Mouse (Mus musculus): ENCODE results near the gene Tmem50b.

- TF ChIP-seq POLR2A (IDR thresholded peaks at IDR 0.05; ENCODE audit: low read depth, low read length) (0 out of 2 replicates have a peak, but pooled peaks have one; percentile 40), CTCF (IDR thresholded peaks at IDR 0.05; ENCODE audit: extremely low read depth, insufficient read depth, insufficient read length, insufficient replicate concordance) (no peak)
These were observed 575 bp downstream of the Tmem50b start for GRCm38 (mm10) chr16:91596779-91597671.

Measured in spleen, adult 2 months (tissue).